Mouse (Mus musculus) embryo, embryonic 10.5 days (tissue): ENCODE data around the gene Kif21a.
A peak's percentile ranks its signal among the peaks of the same experiment; 100 is the strongest.

ENCODE experiments used
- DNase-seq: peaks from one replicate; pipeline ENCODE4 v3.0.0-alpha.2; 2015; ENCODE audit warnings: low spot score

The Kif21a gene

GRCm38 (mm10) chr15:91049496-91050441 is at the start of gene Kif21a:
TSS of gene Kif21a (minus strand) at chr15:91049948.
- peak; percentile 87 for DNase-seq

- no peak for DNase-seq
Measured at GRCm38 (mm10) chr15:91096606-91097005, 46.9 kb upstream of the Kif21a start.

DNA sequence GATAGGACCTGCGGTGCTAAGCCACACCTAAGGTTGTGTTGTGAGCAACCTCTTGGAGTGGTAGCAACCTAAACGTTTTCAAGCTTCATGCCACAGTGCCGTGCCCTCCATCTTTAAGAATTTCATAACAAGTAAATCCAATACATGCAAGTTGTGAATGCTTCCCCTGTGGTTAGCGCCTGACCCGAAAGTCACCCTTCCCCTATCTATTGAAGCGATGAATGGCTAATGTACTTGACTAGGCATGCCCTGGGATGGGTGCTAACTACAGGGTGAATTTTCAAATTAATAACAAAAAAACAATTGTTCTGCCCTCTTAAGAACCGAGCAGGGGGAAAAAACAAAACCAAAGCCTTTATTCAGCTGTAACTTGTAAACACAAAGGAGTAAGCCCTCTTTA is 39.7 kb upstream of the Kif21a start:
- DNase-seq = no peak

GRCm38 (mm10) chr15:91088071-91088470 is 38.3 kb upstream of the Kif21a start:
- DNase-seq = no peak

GRCm38 (mm10) chr15:91077457-91078410 is 28.0 kb upstream of the Kif21a start:
- peak; percentile 72 for DNase-seq

- DNase-seq = no peak
Measured at GRCm38 (mm10) chr15:91072440-91072839, 22.7 kb upstream of the Kif21a start.

DNA sequence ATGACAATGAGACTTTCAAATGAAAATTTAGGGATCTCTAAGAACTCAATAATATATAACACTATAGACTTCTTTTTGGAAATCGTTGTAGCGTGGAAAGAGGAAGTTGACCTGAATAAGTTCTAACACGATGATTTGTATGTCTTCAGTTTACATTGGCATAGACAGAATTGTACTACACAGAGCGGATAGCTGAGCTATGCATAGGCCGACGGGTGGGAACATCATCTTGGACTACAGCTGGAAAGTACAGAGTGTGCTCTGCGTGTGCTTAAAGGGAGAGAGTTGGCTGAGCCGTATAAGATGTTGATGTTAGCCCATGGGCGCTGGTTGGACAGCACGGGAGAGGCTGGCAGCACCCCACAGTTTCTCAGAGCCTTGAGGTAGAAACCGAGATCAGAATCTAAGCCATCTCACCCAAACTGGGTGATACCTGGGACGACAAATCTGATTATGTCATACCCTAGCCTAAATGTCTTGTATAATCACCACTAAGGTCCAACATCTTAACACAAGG is 14.6 kb upstream of the Kif21a start:
- DNase-seq = no peak

DNA sequence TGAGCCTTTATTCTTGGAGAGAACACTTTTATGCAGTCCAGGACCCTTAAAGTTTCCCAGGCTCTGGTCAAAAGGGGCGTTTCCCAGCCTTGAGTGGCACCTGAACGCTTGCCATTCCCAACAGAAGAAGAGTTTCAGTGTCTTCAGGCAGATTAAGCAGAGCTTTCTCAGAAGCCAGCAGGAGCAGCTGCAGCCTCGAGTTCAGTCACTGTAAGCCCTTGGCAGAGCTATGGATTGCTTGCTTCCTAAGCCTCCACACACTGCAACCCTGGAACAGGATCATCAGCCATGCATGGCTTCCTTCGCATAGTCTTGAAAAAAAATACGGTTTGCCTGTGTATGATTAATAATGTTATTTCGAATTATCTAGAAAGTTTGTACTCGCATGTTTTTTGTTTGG is 14.1 kb upstream of the Kif21a start:
- no peak for DNase-seq

DNA sequence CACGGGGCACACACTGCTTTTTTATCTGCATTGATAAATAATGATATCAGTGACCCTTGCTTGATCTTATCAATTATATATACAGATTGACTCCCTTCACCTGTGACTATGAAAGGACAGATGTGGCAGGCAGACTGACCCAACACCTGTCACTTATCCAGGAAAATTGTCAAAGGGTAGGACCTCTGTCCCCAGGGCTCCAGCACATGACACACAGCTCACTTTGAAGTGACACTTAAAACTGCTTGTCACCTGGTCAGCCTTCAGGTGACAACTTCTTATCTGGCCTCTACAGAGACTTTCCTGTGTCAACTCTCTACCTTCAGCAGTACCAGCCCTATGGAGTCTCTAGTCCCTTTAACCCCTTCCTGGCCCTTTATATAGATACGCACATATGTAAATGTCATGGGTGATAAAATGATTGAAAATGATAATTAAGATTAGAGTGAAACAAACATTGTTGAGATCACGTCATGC is 7.2 kb upstream of the Kif21a start:
- DNase-seq = no peak

DNA sequence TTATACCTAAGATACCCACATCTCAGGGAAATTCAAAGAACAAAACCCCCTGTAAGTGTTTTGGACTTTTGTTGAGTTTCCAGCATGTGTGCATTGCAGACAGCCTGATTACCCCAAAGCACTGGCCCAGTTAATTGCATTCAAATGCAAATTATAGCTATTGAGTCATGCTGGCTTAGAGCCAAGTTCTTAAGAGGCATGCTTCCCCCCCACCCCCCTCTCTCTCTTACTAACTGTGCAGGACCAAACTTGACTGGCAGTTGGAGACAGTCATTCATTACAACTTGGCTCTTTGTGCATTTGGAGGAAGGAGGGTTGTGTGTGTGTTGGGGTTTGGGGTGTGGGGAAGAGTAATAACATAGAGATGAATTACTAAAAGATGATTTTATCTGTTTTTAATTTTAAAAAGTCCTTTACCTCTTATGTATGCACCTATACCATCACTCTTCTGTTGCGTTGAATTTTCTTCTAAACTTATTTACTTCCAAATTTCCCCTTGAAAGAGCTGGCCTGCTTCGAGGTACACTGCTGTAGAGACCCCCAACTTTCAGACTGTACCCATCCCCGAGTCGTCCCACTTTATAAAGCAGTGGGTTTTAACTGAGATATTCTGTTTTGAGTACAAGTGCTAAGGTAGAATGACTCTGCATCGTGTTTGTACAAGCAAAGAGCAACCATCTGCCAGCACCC is 6.6 kb upstream of the Kif21a start:
- peak; percentile 87 for DNase-seq

DNA sequence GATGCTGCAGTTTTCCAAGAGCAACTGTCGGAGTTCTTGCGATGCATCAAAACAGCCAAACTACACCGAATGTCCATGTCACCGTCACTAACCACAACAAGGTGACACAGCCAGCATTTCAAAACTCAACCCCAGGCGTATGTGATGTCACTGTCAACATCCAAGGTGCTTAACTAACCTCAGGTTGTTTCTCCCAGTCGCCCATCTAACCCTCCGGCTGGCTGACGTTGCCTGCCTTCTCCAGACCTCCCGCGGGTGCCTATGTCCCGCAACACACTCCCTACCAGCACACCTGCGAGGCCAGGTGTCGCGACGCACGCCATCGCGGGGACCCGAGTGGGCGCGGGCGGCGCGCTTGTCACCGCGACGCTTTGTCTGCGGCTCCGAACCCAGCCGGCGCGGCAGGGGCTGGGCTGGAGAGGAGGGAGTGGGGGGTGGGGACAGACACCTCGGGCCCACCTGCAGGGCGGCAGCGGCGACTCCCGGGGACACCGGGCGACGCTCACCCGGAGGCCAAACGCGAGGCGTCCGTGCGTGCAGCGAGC is 725 bp downstream of the Kif21a start:
- DNase-seq = peak; percentile 24

- DNase-seq = no peak
Measured at GRCm38 (mm10) chr15:91047627-91048026, 2.1 kb downstream of the Kif21a start.

- peak; percentile 42 for DNase-seq
Measured at GRCm38 (mm10) chr15:91046506-91046905, 3.2 kb downstream of the Kif21a start.

DNA sequence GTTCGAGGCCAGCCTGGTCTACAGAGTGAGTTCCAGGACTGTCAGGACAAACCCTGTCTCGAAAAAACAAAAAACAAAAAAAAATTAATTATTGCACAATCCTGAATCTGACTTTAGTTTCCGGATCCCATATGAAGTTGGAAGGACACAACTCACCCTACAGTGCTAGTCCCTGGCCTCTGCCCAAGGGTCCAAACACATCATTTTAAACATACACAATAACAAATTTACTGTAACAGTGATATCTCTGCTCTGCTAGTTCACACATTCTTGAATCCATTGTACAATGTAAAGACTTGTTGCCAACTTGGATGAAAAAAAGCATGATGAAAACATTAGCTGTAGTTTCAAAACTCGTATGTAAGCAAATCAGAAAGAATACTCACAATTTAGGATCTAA is 6.5 kb downstream of the Kif21a start:
- DNase-seq = no peak

GRCm38 (mm10) chr15:91038860-91039259 is 10.9 kb downstream of the Kif21a start:
- DNase-seq = no peak

- no peak for DNase-seq
Measured at GRCm38 (mm10) chr15:91034090-91034489, 15.7 kb downstream of the Kif21a start.

DNA sequence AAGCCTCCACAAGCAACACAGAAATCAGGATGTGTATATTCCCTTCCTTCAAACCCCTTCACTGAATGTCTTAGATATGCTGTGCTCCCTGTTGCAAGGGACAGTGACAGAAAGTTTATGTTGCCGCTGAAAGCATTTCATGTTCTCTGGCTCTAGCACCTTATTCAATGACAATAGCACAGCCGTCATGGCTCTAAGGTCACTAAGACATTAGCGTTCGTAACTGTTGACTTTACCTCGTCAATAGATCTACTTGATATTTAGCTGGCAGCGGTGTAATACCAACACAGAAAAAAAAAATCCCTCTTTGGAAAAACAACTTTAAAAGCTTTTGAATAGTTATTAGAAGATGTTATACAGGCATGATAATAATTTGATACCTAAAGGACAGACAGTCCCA is 16.2 kb downstream of the Kif21a start:
- DNase-seq = no peak

GRCm38 (mm10) chr15:91028962-91029361 is 20.8 kb downstream of the Kif21a start:
- no peak for DNase-seq

GRCm38 (mm10) chr15:91028494-91028893 is 21.3 kb downstream of the Kif21a start:
- no peak for DNase-seq

- DNase-seq = no peak
Measured at GRCm38 (mm10) chr15:91022276-91022675, 27.5 kb downstream of the Kif21a start.

GRCm38 (mm10) chr15:91018861-91019187 is 30.9 kb downstream of the Kif21a start:
- DNase-seq = no peak
